8 mouse cellular contexts compared by ENCODE assay signal in genomic region chr4:115709792-115710418, GRCm38 (mm10). TPM values are rescaled to one million over a fixed set of nuclear protein-coding genes. Genes with fewer than 3 reads are reported as not detected.
DNase-seq lines count a peak whose midpoint lies in the region; ATAC-seq lines count a peak whose summit lies in the region.

No protein-coding gene starts in this region.

- DNase-seq in adipocyte (ENCODE audit: low spot score): peak; percentile 71
- peak; percentile 81 for DNase-seq in embryo, embryonic 10 days (ENCODE audit: low spot score)
- peak; percentile 78 for DNase-seq in gastrocnemius, postnatal 10 days
- DNase-seq in induced T-regulatory cell, adult 2 months (ENCODE audit: low read depth): peak; percentile 72
- DNase-seq in left cerebral cortex, adult 8-10 months (ENCODE audit: low spot score in 2 of 2): peak; percentile 55 to 82
- peak; percentile 74 for DNase-seq in right cerebral cortex, postnatal 25 days
- DNase-seq in urinary bladder, postnatal 36 days (ENCODE audit: low spot score in 2 of 2): peak; percentile 53 to 81

- ATAC-seq in megakaryocyte, adult 5-6 weeks (ENCODE audit: poor library complexity, severe bottlenecking): peak; percentile 84

RNA-seq across cellular contexts. Expression of gene Efcab14, which starts 27.6 kb away (rescaled TPM):
- total RNA-seq in gastrocnemius, postnatal 10 days (2021): 10 to 100 TPM; 28.6 to 31.3 TPM
- 10 to 100 TPM; 57.1 to 59.7 (median 57.6) TPM for total RNA-seq in left cerebral cortex, adult 8-10 months (2022)
- total RNA-seq in megakaryocyte, adult 5-6 weeks (2015): 45.3 and 45.4 TPM in 2 replicates
- 27.7 and 28.5 TPM in 2 replicates for total RNA-seq in megakaryocyte, adult 5-6 weeks (2017)

Comparison
In these comparisons a context has a peak if more than half of its experiments do, and no peak if none do; other contexts are left out.
1. Peak in every context shown above with its lines: DNase-seq and ATAC-seq.